Mouse (Mus musculus) granulocyte monocyte progenitor cell, adult 5-6 weeks (primary cell): Measurements from ENCODE around the gene Pyy. TPM values are rescaled to one million over a fixed set of nuclear protein-coding genes. Genes with fewer than 3 reads are reported as not detected.

Experiments used
- ATAC-seq: replicated peaks from 2 replicates; pipeline ENCODE4 v1.8.0; 2016; ENCODE audit warnings: mild to moderate bottlenecking, moderate TSS enrichment, inconsistent platforms; ENCODE audit not compliant: poor library complexity, severe bottlenecking
- total RNA-seq, 2 experiments: library from RNA; stranded (forward) in 1 of 2; stranded (reverse) in 1 of 2; fragments of 200-712, 200-1000 nt in 1 of 2; fragments of >200 nt in 1 of 2; fragmentation: Nextera tagmentation in 1 of 2; gene quantifications; 2 replicates each; pipeline ENCODE4 v1.2.3; 2014 to 2017

The Pyy gene
- total RNA-seq (2014; fragmentation: Nextera tagmentation), result not detected in 2 replicates
- not detected in 2 replicates for total RNA-seq (2017)

GRCm38 (mm10) chr11:102107732-102108131, at the start of gene Pyy:
Pyy (minus strand) TSS chr11:102107832.
- no peak for ATAC-seq

GRCm38 (mm10) chr11:102156786-102157089, 49.1 kb upstream of the Pyy start:
- ATAC-seq, result no peak

- peak; percentile 91 for ATAC-seq
Observed at GRCm38 (mm10) chr11:102156039-102156785, 48.6 kb upstream of the Pyy start, which contains the start of gene Tmem101. Tmem101 (minus strand) TSS chr11:102156404.

- ATAC-seq, result no peak
Observed at GRCm38 (mm10) chr11:102147213-102147989, 39.8 kb upstream of the Pyy start.

GRCm38 (mm10) chr11:102146531-102146930, 38.9 kb upstream of the Pyy start:
- no peak for ATAC-seq

- ATAC-seq, result no peak
Observed at GRCm38 (mm10) chr11:102146005-102146404, 38.4 kb upstream of the Pyy start.

- ATAC-seq, result peak; percentile 65
Observed at GRCm38 (mm10) chr11:102145471-102146001, 37.9 kb upstream of the Pyy start, which contains the start of gene Nags. Nags (plus strand) TSS chr11:102145513.

GRCm38 (mm10) chr11:102144957-102145470, 37.4 kb upstream of the Pyy start:
- no peak for ATAC-seq

- no peak for ATAC-seq
Observed at GRCm38 (mm10) chr11:102142355-102142754, 34.7 kb upstream of the Pyy start.

GRCm38 (mm10) chr11:102140508-102140907, 32.9 kb upstream of the Pyy start:
- ATAC-seq, result no peak; the same call in 1 of the 2 replicates

GRCm38 (mm10) chr11:102138447-102138740, 30.8 kb upstream of the Pyy start:
- peak; percentile 77 for ATAC-seq

- ATAC-seq, result peak; percentile 75
Observed at GRCm38 (mm10) chr11:102137625-102138446, 30.2 kb upstream of the Pyy start.

- ATAC-seq, result no peak
Observed at GRCm38 (mm10) chr11:102134516-102134915, 26.9 kb upstream of the Pyy start.

- ATAC-seq, result no peak
Observed at GRCm38 (mm10) chr11:102117386-102117785, 9.8 kb upstream of the Pyy start.

- ATAC-seq, result no peak
Observed at GRCm38 (mm10) chr11:102116241-102116640, 8.6 kb upstream of the Pyy start.

- no peak for ATAC-seq
Observed at GRCm38 (mm10) chr11:102111576-102111975, 3.9 kb upstream of the Pyy start.

GRCm38 (mm10) chr11:102106911-102107310, 721 bp downstream of the Pyy start:
- ATAC-seq, result no peak

- no peak; the same call in 1 of the 2 replicates for ATAC-seq
Observed at GRCm38 (mm10) chr11:102102485-102103258, 5.0 kb downstream of the Pyy start.

GRCm38 (mm10) chr11:102101219-102101618, 6.4 kb downstream of the Pyy start, which contains the start of gene Ppy:
Ppy (minus strand) TSS chr11:102101319.
- ATAC-seq, result no peak
